Comparison of ENCODE assay signal across 8 mouse cellular contexts in the genomic region with DNA sequence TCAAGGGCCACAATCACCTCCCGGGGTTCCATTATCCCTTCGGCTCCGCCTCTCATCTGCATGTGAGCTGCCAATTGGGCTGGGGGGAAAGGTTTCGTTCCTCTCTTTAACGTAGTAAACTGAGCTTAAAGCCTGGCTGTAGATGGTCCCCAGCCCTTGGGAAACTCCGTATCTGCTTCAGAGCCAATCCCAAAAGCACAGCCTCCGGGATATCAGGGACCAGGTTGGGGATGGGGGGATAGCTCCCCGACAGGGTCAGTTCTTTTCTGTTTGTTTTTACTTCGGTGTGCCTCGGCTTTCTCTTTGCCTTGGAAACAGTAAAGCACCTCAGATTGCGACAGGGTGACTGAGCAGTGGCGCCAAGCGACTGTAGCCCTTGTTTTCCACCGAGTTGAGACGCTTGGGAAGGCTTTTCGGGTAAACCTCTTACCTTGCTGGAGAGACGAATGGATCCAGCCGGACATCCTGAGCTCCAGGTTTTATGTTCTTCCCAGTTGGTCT.
DNase-seq lines count a peak whose midpoint lies in the region; ATAC-seq and TF ChIP-seq lines count a peak whose summit lies in the region.

No protein-coding gene starts in this region.

- ATAC-seq in forebrain, postnatal 0 days = no peak
- 0 out of 2 replicates have a peak, but pooled peaks have one; percentile 14 for ATAC-seq in megakaryocyte progenitor cell, adult 5-6 weeks (replicated peaks; ENCODE audit: poor library complexity)

- H3K27ac ChIP-seq in gastrocnemius, adult 2 months = no peak overlapping the region
- H3K27ac ChIP-seq in forebrain, postnatal 0 days (ENCODE audit: low read depth, low read length) = no peak overlapping the region

- intact Hi-C loops in gastrocnemius, adult 2 months (cut with DNase I) = no loop called here

- H3K9ac ChIP-seq in forebrain, postnatal 0 days = 0 out of 2 replicates have a peak overlapping the region, but pooled peaks have one; percentile 18

- TF ChIP-seq CTCF in gastrocnemius, adult 2 months (IDR thresholded peaks at IDR 0.05) = no peak
- no peak for TF ChIP-seq CTCF in forebrain, postnatal 0 days (IDR thresholded peaks at IDR 0.05; ENCODE audit: low read depth)

- peaks cover 3% of the 10 kb centered on the region; the same call in 1 of the 2 replicates for H3K4me1 ChIP-seq in forebrain, postnatal 0 days (ENCODE audit: insufficient read depth)

- peak overlapping the region; percentile 9; the same call in 1 of the 2 replicates for H3K4me3 ChIP-seq in gastrocnemius, adult 2 months
- peak overlapping the region; percentile 12; the same call in 1 of the 2 replicates for H3K4me3 ChIP-seq in forebrain, postnatal 0 days (ENCODE audit: low read depth, low read length)

- peak overlapping the region; percentile 41 for H3K4me2 ChIP-seq in forebrain, postnatal 0 days (ENCODE audit: low read depth)

- no peaks in the 10 kb centered on the region for H3K36me3 ChIP-seq in forebrain, postnatal 0 days (ENCODE audit: insufficient read depth)

- no peaks in the 10 kb centered on the region for H3K9me3 ChIP-seq in forebrain, postnatal 0 days (ENCODE audit: low read length)

- H3K27me3 ChIP-seq in forebrain, postnatal 0 days (ENCODE audit: insufficient read depth, low read length) = peaks cover 5% of the 10 kb centered on the region; the same call in 1 of the 2 replicates

- 2% methylated on average over 18 of the region's 18 CpGs for WGBS in forebrain, postnatal 0 days

- no peak for DNase-seq in gastrocnemius, adult 2 months
- DNase-seq in gastrocnemius, postnatal 10 days = no peak
- DNase-seq in ZHBTc4 (ENCODE audit: low read depth, low spot score) = peak; percentile 72
- DNase-seq in forebrain, postnatal 0 days = peak; percentile 13
- DNase-seq in frontal cortex, postnatal 25 days (ENCODE audit: low spot score in 2 of 2) = no peak
- DNase-seq in layer of hippocampus, postnatal 25 days (ENCODE audit: extremely low spot score in 1 of 2, low spot score in 1 of 2) = no peak
- DNase-seq in layer of hippocampus, adult 9-11 months = no peak

Comparison
In these comparisons a context has a peak if more than half of its experiments do, and no peak if none do; other contexts are left out.
1. DNase-seq: peak in ZHBTc4 (single experiment) and forebrain, postnatal 0 days (single experiment); none in gastrocnemius, adult 2 months (single experiment), gastrocnemius, postnatal 10 days (single experiment), frontal cortex, postnatal 25 days (0 of 2), layer of hippocampus, postnatal 25 days (0 of 2) and layer of hippocampus, adult 9-11 months (single experiment).